Mouse (Mus musculus): ENCODE measurements around the gene Ush1g.

Ush1g gene

GRCm38 (mm10) chr11:115321906-115322693 is at the start of gene Ush1g:
Ush1g (minus strand) TSS chr11:115322041.
- peak; percentile 78 to 86 for DNase-seq

- DNase-seq = no peak
Observed at GRCm38 (mm10) chr11:115371354-115371753, 49.5 kb upstream of the Ush1g start.

GRCm38 (mm10) chr11:115370368-115370767 is 48.5 kb upstream of the Ush1g start:
- DNase-seq = no peak

- DNase-seq = peak; percentile 87 to 93
Observed at GRCm38 (mm10) chr11:115367395-115367944, 45.6 kb upstream of the Ush1g start, which contains the start of gene Hid1. Hid1 (minus strand) TSS chr11:115367756.

GRCm38 (mm10) chr11:115366706-115367394 is 45.0 kb upstream of the Ush1g start:
- DNase-seq = peak; percentile 73 to 74

- peak; percentile 57 to 64 for DNase-seq
Observed at GRCm38 (mm10) chr11:115366039-115366705, 44.3 kb upstream of the Ush1g start.

GRCm38 (mm10) chr11:115364136-115364535 is 42.3 kb upstream of the Ush1g start:
- peak in 1 of 2 experiments; percentile 30 for DNase-seq

GRCm38 (mm10) chr11:115359726-115360125 is 37.9 kb upstream of the Ush1g start:
- DNase-seq = no peak

- DNase-seq = no peak
Observed at GRCm38 (mm10) chr11:115359293-115359692, 37.5 kb upstream of the Ush1g start.

- DNase-seq = peak; percentile 88 to 92
Observed at GRCm38 (mm10) chr11:115358468-115358867, 36.6 kb upstream of the Ush1g start.

- DNase-seq = peak; percentile 86 to 88
Observed at GRCm38 (mm10) chr11:115354183-115354582, 32.3 kb upstream of the Ush1g start.

GRCm38 (mm10) chr11:115353375-115353774 is 31.5 kb upstream of the Ush1g start:
- DNase-seq = no peak

GRCm38 (mm10) chr11:115349976-115350375 is 28.1 kb upstream of the Ush1g start:
- no peak for DNase-seq

- DNase-seq = no peak
Observed at GRCm38 (mm10) chr11:115348681-115349248, 26.9 kb upstream of the Ush1g start.

GRCm38 (mm10) chr11:115345515-115345914 is 23.7 kb upstream of the Ush1g start:
- DNase-seq = no peak

GRCm38 (mm10) chr11:115344967-115345366 is 23.1 kb upstream of the Ush1g start:
- no peak for DNase-seq

- no peak for DNase-seq
Observed at GRCm38 (mm10) chr11:115341866-115342265, 20.0 kb upstream of the Ush1g start.

- peak; percentile 50 to 65 for DNase-seq
Observed at GRCm38 (mm10) chr11:115341246-115341645, 19.4 kb upstream of the Ush1g start.

GRCm38 (mm10) chr11:115337826-115338225 is 16.0 kb upstream of the Ush1g start:
- DNase-seq = no peak

GRCm38 (mm10) chr11:115337350-115337749 is 15.5 kb upstream of the Ush1g start:
- no peak for DNase-seq

- no peak for DNase-seq
Observed at GRCm38 (mm10) chr11:115336115-115336514, 14.3 kb upstream of the Ush1g start.

- DNase-seq = peak; percentile 43 to 60
Observed at GRCm38 (mm10) chr11:115335223-115335622, 13.4 kb upstream of the Ush1g start.

GRCm38 (mm10) chr11:115334531-115334930 is 12.7 kb upstream of the Ush1g start, which contains the start of gene Otop3:
Otop3 (plus strand) TSS chr11:115334731.
- no peak for DNase-seq

All from cerebellum, postnatal 14 days (tissue).